Mouse (Mus musculus) Patski (cell line): Measurements from ENCODE around the gene Thrap3. TPM values are rescaled to one million over a fixed set of nuclear protein-coding genes. Genes with fewer than 3 reads are reported as not detected.

Source experiments
- ATAC-seq: fragments of 100-300 bp; one replicate; pipeline ENCODE4 v1.8.0; 2021
- CTCF ChIA-PET: fragments of 350-600 bp; sonication (Branson Sonifier 250); formaldehyde crosslinking; loops from one replicate; lab custom pipeline; 2022; ENCODE audit warnings: inconsistent platforms; lab: Charles Lee
- POLR2A ChIA-PET: fragments of 350-600 bp; sonication (Branson Sonifier 250); formaldehyde crosslinking; loops from one replicate; lab custom pipeline; 2022; ENCODE audit warnings: antibody characterized with exemption, inconsistent platforms; lab: Charles Lee
- DNase-seq: peaks from one replicate; pipeline ENCODE4 v3.0.0-alpha.2; 2011; ENCODE audit warnings: low read depth, low spot score
- H3K27me3 ChIP-seq: fragments of 371-371 bp; one replicate; pipeline ENCODE4 v1.5.1; 2021
- CTCF ChIP-seq: fragments of 100-300 bp; IDR thresholded peaks from one replicate; pipeline ENCODE4 v1.5.1; 2021
- in situ Hi-C: fragments of 300-500 bp; cut with MboI; formaldehyde crosslinking; loops from 3 replicates; pipeline ENCODE4 v1.11.1; 2018; ENCODE audit warnings: low pct_unique_long_range_greater_than_20kb, mixed read lengths
- polyA plus RNA-seq: library from polyadenylated mRNA; unstranded; gene quantifications from one replicate; pipeline ENCODE4 v1.2.3, GENCODE M21; 2021

Thrap3 gene
- polyA plus RNA-seq, 1 experiment from 2014 or later, result 141 TPM

GRCm38 (mm10) chr4:126131290-126132121 is 71.1 kb downstream of the Thrap3 start:
- peak; percentile 89 for DNase-seq
- H3K27me3 ChIP-seq, result no peaks in the 10 kb centered on the region
- ATAC-seq, result peak; percentile 90
- no peak for TF ChIP-seq CTCF
- POLR2A ChIA-PET, result interaction anchor here (0.8 to 2.5 kb wide), 8 partner anchors 12 to 72 kb away, joined by 3 to 20 read pairs (median 4); partner anchors contain the start of genes Eva1b and Stk40
- in situ Hi-C loops, result no loop called here
- CTCF ChIA-PET, result interaction anchor here (0.8 to 2.3 kb wide), 11 partner anchors 10 to 182 kb away, joined by 3 to 8 read pairs (median 4); no protein-coding TSS in a partner anchor

DNA sequence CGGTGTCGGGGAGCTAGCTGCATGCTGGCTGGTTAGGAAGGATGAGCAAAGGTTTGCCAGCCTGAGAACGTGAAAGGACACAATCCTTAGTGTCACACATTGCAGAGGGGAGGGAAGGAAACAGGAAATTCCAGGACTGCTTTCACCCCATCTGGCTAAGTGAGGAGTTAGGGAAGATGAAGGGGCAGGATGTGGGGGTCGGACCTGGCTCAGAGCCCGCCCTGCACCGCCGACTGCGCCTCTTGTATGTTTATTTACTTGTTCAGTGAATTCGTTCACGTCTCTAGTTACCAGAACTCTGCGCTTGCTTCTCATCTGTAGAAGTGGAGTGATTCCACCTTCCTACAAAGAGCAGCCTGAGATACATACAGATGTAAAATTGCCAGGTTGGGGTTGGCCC is 72.1 kb downstream of the Thrap3 start:
- H3K27me3 ChIP-seq, result no peaks in the 10 kb centered on the region
- ATAC-seq, result no peak
- DNase-seq, result no peak
- in situ Hi-C loops, result no loop called here
- ChIA-PET POLR2A (interaction anchor here (0.8 to 2.5 kb wide), 6 partner anchors 17 to 73 kb away, joined by 3 to 20 read pairs (median 4); partner anchors contain the start of genes Eva1b and Stk40), CTCF (interaction anchor here (0.8 to 2.3 kb wide), 8 partner anchors 9 to 183 kb away, joined by 3 to 8 read pairs (median 4); no protein-coding TSS in a partner anchor)
- no peak for TF ChIP-seq CTCF

GRCm38 (mm10) chr4:126123309-126124040 is 79.1 kb downstream of the Thrap3 start:
- ATAC-seq (no peak), DNase-seq (no peak)
- in situ Hi-C loops, result no loop called here
- ChIA-PET CTCF (no interaction called here), POLR2A (interaction anchor here (1.3 kb wide), 1 partner anchor 14 kb away, joined by 4 read pairs; no protein-coding TSS in a partner anchor)
- TF ChIP-seq CTCF, result no peak
- no peaks in the 10 kb centered on the region for H3K27me3 ChIP-seq

DNA sequence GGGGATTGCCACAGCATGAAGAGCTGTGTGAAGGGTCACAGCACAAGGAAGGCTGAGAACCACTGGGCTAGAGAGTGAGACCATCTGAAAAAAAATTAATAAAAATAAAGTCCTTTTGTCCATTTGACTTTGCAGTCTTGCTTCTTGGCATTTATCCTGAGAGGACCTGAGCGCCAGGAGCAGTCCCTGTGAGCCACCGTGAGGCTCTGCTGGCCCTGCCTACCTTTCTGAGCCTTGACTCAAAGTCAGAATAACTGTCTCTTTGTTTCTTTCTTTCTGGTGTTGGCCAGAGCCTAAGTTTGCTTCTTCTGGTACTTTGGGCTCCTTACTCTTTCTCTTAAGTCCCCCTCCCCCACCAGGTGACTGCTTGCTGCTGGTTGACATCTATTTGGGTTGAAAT is 82.1 kb downstream of the Thrap3 start:
- no peak for TF ChIP-seq CTCF

DNA sequence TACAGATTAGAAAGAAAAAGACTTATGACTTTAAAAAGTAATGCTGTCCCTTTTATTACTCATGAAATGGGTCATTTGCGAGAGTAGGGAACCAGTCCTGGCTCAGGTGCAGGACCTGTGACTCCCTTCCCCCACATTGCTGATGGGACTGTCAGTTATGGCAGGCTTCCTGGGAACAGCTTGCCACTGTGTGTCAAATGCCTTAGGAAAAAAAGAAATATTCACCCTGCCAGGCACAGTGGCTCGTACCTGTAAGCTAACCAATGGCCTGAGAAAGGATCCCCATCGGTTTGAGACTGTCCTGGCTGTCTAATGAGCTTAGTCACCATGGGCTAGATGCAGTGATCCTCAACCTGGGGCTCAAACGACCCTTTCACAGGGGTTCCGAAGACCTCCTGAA is 82.5 kb downstream of the Thrap3 start:
- POLR2A ChIA-PET, result interaction anchor here (1.8 kb wide), 1 partner anchor 12 kb away, joined by 5 read pairs; no protein-coding TSS in a partner anchor
- CTCF ChIA-PET, result interaction anchor here (0.9 kb wide), 1 partner anchor 34 kb away, joined by 3 read pairs; no protein-coding TSS in a partner anchor
- no peaks in the 10 kb centered on the region for H3K27me3 ChIP-seq
- in situ Hi-C loops, result no loop called here
- ATAC-seq, result no peak
- DNase-seq, result no peak
- no peak for TF ChIP-seq CTCF

More for the DNA sequence above, 82.1 kb downstream of the Thrap3 start:
- in situ Hi-C loops, result no loop called here
- H3K27me3 ChIP-seq, result no peaks in the 10 kb centered on the region
- ChIA-PET POLR2A (no interaction called here), CTCF (interaction anchor here (0.9 kb wide), 1 partner anchor 34 kb away, joined by 3 read pairs; no protein-coding TSS in a partner anchor)
- DNase-seq, result no peak
- no peak for ATAC-seq

DNA sequence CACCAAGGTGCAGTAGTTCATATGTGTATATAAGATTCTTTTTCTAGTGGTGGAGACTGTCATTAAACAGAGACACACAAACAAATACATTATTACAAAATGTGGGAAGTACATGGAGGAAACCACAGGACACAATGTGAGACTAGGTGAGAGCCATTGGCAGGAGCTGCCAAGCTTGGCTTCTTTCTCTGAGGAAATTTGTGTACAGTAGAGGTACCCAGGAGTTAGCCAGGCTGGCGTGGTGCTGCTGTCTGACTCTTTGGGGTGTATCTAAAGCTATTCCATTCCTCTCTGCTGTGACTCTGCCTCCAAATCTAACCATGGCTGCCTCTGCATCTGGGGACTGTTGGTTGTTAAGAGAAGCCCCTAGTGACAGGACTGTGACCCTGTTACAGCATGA is 83.5 kb downstream of the Thrap3 start:
- no peaks in the 10 kb centered on the region for H3K27me3 ChIP-seq
- no peak for ATAC-seq
- ChIA-PET CTCF (no interaction called here), POLR2A (interaction anchor here (0.6 to 1.8 kb wide), 2 partner anchors 13 to 17 kb away, joined by 3 to 5 read pairs; no protein-coding TSS in a partner anchor)
- no peak for DNase-seq
- no peak for TF ChIP-seq CTCF
- in situ Hi-C loops, result no loop called here

DNA sequence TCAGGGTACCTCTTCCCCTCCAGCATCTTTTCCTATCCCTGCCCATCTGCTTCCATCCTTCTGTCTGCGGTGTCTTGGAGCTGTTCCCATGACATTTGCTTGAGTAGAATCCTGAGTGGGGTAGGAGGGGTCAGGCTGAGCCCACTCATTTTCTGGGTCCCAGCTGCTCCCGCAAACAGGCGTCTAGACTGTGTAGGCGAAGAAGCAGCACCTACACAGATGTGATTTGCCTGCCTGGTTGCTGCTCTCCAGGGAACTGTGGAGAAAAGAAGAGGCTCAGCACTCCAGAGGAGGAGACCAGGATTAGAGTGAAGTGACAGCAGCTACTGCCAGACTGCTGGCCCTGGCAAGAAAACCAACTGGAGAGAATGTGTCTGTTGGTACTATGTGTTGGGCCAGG is 83.9 kb downstream of the Thrap3 start:
- ChIA-PET POLR2A (interaction anchor here (0.6 to 1.8 kb wide), 2 partner anchors 13 to 17 kb away, joined by 3 to 5 read pairs; no protein-coding TSS in a partner anchor), CTCF (no interaction called here)
- no peaks in the 10 kb centered on the region for H3K27me3 ChIP-seq
- TF ChIP-seq CTCF, result no peak
- DNase-seq (no peak), ATAC-seq (no peak)
- in situ Hi-C loops, result no loop called here

DNA sequence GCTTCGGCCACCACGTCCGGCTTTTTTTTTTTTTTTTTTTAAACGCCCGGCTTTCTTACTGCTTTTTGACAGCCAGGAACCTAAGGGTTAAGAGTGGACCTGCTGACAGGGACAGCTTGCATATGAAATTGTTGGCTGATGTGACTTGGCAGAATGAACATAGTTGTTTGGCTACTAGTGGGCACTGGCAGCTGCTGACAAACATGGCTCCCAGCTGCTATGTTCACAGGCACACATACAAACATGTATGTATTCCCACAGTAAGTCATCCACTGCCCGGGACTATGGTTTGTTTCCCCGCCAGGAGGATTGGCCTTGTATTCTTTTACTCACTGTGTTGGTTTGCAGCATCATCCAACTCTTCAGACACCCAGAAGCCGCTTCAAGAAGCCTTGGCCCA is 85.4 kb downstream of the Thrap3 start:
- TF ChIP-seq CTCF, result no peak
- H3K27me3 ChIP-seq, result no peaks in the 10 kb centered on the region
- in situ Hi-C loops, result no loop called here
- ChIA-PET POLR2A (interaction anchor here (1.0 kb wide), 1 partner anchor 9 kb away, joined by 4 read pairs; no protein-coding TSS in a partner anchor), CTCF (no interaction called here)
- DNase-seq (no peak), ATAC-seq (no peak)

DNA sequence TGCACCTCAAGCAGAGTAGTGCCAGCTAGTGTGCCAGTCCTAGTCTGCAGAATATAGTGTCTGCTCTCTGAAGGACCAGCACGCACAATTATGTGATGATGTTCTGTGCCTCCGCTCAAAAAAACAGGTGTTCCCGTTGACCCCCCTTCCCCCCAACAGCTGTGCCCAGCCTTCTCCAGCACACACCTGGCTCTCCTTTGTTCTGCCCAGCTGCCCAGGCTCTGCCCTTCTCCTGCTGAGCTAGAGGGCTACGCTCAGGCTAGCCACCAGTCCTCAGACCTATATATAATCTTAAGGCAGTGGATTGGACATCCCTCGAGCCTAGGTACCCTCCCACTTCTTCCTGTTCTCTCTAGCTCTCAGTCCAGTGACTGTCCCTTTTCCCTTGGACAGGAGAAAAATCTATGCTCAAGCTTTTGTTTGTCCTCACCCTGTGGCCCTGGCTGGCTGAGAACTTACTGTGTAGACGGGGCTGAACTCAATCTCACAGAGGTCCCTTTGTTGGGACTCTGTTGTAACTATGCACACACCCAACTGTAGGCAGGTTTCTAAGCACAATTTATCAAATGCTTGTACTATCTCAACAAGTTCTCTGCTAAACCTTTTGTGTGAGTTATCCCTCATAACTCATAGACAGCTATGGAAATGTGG is 86.6 kb downstream of the Thrap3 start:
- in situ Hi-C loops, result no loop called here
- POLR2A ChIA-PET, result interaction anchor here (0.8 to 1.0 kb wide), 2 partner anchors 10 to 30 kb away, joined by 3 to 4 read pairs; no protein-coding TSS in a partner anchor
- TF ChIP-seq CTCF, result no peak
- ATAC-seq, result no peak
- CTCF ChIA-PET, result interaction anchor here (0.9 to 1.6 kb wide), 3 partner anchors 9 to 30 kb away, joined by 3 to 5 read pairs (median 3); no protein-coding TSS in a partner anchor
- no peak for DNase-seq
- H3K27me3 ChIP-seq, result no peaks in the 10 kb centered on the region

DNA sequence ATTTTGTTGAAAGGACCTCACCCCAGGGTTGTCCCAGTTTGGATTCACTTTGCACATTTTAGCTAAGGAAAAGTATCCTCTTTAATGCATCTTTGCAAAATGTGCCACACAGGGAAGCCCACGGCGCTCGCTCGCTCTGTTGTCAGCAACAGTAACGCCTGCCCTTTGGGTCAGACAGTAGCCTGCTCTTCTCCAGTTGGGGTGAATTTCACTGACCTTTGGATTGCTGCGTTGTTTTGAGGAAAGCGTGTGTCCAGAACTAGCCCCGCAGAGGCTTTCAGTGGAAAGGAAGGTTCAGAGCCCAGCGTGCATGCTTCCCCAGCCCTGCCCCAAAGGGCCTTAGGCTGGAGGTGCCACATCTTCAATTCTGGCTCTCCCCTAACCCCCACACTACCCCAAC is 87.1 kb downstream of the Thrap3 start:
- TF ChIP-seq CTCF, result no peak
- no peak for ATAC-seq
- H3K27me3 ChIP-seq, result no peaks in the 10 kb centered on the region
- ChIA-PET POLR2A (no interaction called here), CTCF (interaction anchor here (0.9 to 1.6 kb wide), 2 partner anchors 9 to 15 kb away, joined by 3 to 5 read pairs; no protein-coding TSS in a partner anchor)
- in situ Hi-C loops, result no loop called here
- DNase-seq, result no peak

Other genes with a start within 250 kb of the Thrap3 start
- gene Csf3r, start 178.2 kb downstream of the Thrap3 start, polyA plus RNA-seq, result not detected
- gene Mrps15, start 155.8 kb downstream of the Thrap3 start, polyA plus RNA-seq, result 56.7 TPM
- gene Oscp1, start 144.2 kb downstream of the Thrap3 start, polyA plus RNA-seq, result 13.5 TPM
- gene Lsm10, start 106.1 kb downstream of the Thrap3 start, polyA plus RNA-seq, result 30.7 TPM
- gene Stk40, start 98.8 kb downstream of the Thrap3 start, polyA plus RNA-seq, result 11.8 TPM
- 62.2 TPM for gene Eva1b, start 55.0 kb downstream of the Thrap3 start, polyA plus RNA-seq
- 0.54 TPM for gene Sh3d21, start 39.3 kb downstream of the Thrap3 start, polyA plus RNA-seq
- 94.1 TPM for gene Map7d1, start 53.6 kb upstream of the Thrap3 start, polyA plus RNA-seq
- gene Trappc3, start 59.6 kb upstream of the Thrap3 start, polyA plus RNA-seq, result 71.6 TPM
- gene Col8a2, start 84.0 kb upstream of the Thrap3 start, polyA plus RNA-seq, result 0.13 TPM
- 32.5 TPM for gene Adprhl2, start 118.9 kb upstream of the Thrap3 start, polyA plus RNA-seq
- 0.14 TPM for gene Tekt2, start 122.9 kb upstream of the Thrap3 start, polyA plus RNA-seq
- 2.3 TPM for gene Ago3, start 226.8 kb upstream of the Thrap3 start, polyA plus RNA-seq